ENCODE assay signal across 10 mouse cellular contexts in genomic region chr4:137142316-137142715, GRCm38 (mm10).
DNase-seq lines count a peak whose midpoint lies in the region; ATAC-seq and TF ChIP-seq lines count a peak whose summit lies in the region.
"Had no signal": no experiment of that assay in that cellular context is flagged by ENCODE, and none has a peak within 500 bp of the region (broad histone marks: within the 10 kb centered on the region; RNA-seq: fewer than 3 reads in every experiment).

No protein-coding gene starts in this region.

- H3K9ac ChIP-seq in kidney, postnatal 0 days (ENCODE audit: low read depth, low read length) = no peak overlapping the region
- H3K9ac ChIP-seq in hindbrain, embryonic 16.5 days (ENCODE audit: low read depth, low read length) = no peak overlapping the region; the same call in 1 of the 2 replicates
- H3K9ac ChIP-seq in neural tube, embryonic 14.5 days (replicated peaks; ENCODE audit: low read depth, low read length) = no peak overlapping the region
- H3K9ac ChIP-seq: lung, embryonic 15.5 days had no signal

- no peaks in the 10 kb centered on the region for H3K9me3 ChIP-seq in kidney, postnatal 0 days (replicated peaks; ENCODE audit: low read length)
- no peaks in the 10 kb centered on the region for H3K9me3 ChIP-seq in hindbrain, embryonic 16.5 days (ENCODE audit: control insufficient read depth, low read length)
- no peaks in the 10 kb centered on the region for H3K9me3 ChIP-seq in neural tube, embryonic 14.5 days (ENCODE audit: control insufficient read depth, low read length)
- H3K9me3 ChIP-seq: lung, embryonic 15.5 days had no signal

- WGBS in kidney, postnatal 0 days = 11% methylated on average over 9 of the region's 9 CpGs
- 12% methylated on average over 9 of the region's 9 CpGs for WGBS in hindbrain, embryonic 16.5 days
- 3% methylated on average over 9 of the region's 9 CpGs for WGBS in neural tube, embryonic 14.5 days

- H3K4me3 ChIP-seq in kidney, postnatal 0 days (replicated peaks; ENCODE audit: low read depth, low read length) = no peak overlapping the region
- no peak overlapping the region for H3K4me3 ChIP-seq in hindbrain, embryonic 16.5 days (ENCODE audit: low read length)
- no peak overlapping the region for H3K4me3 ChIP-seq in neural tube, embryonic 14.5 days (ENCODE audit: low read depth, low read length)
- H3K4me3 ChIP-seq: lung, embryonic 15.5 days; myocyte had no signal

- H3K27ac ChIP-seq in kidney, postnatal 0 days = no peak overlapping the region
- no peak overlapping the region for H3K27ac ChIP-seq in hindbrain, embryonic 16.5 days (ENCODE audit: low read depth, low read length)
- H3K27ac ChIP-seq in neural tube, embryonic 14.5 days (ENCODE audit: low read depth, low read length) = peak overlapping the region; percentile 34; the same call in 1 of the 2 replicates
- H3K27ac ChIP-seq: lung, embryonic 15.5 days had no signal

- H3K4me2 ChIP-seq in kidney, postnatal 0 days (ENCODE audit: low read length) = no peak overlapping the region
- no peak overlapping the region for H3K4me2 ChIP-seq in hindbrain, embryonic 16.5 days (ENCODE audit: low read length)
- H3K4me2 ChIP-seq in neural tube, embryonic 14.5 days (ENCODE audit: low read depth, low read length) = no peak overlapping the region
- H3K4me2 ChIP-seq: lung, embryonic 15.5 days had no signal

- peak; percentile 73 for DNase-seq in kidney, postnatal 0 days (ENCODE audit: low spot score)
- no peak for DNase-seq in kidney, adult 11 months
- peak; percentile 62 for DNase-seq in embryo, embryonic 9.5 days (ENCODE audit: extremely low spot score)
- DNase-seq in lung, postnatal 25 days (ENCODE audit: low spot score) = no peak
- DNase-seq in gastrocnemius, adult 18-20 months (ENCODE audit: low spot score) = no peak
- DNase-seq: cerebellum, postnatal 25 days had no signal

- peak; percentile 82 for ATAC-seq in kidney, postnatal 0 days (replicated peaks; ENCODE audit: low FRiP score, low read depth)
- peak; percentile 85 for ATAC-seq in hindbrain, embryonic 16.5 days
- peak; percentile 95 for ATAC-seq in neural tube, embryonic 14.5 days (ENCODE audit: low read depth)

- H3K4me1 ChIP-seq in kidney, postnatal 0 days (replicated peaks; ENCODE audit: insufficient read depth, low read length) = no peaks in the 10 kb centered on the region
- H3K4me1 ChIP-seq in hindbrain, embryonic 16.5 days (ENCODE audit: control insufficient read depth, insufficient read depth, low read depth, low read length) = no peaks in the 10 kb centered on the region; the same call in 1 of the 2 replicates
- peaks cover 10% of the 10 kb centered on the region for H3K4me1 ChIP-seq in neural tube, embryonic 14.5 days (ENCODE audit: control insufficient read depth, insufficient read depth, low read length)
- H3K4me1 ChIP-seq: lung, embryonic 15.5 days had no signal

- H3K36me3 ChIP-seq in kidney, postnatal 0 days (ENCODE audit: insufficient read depth, low read length) = no peaks in the 10 kb centered on the region
- H3K36me3 ChIP-seq in hindbrain, embryonic 16.5 days (ENCODE audit: control insufficient read depth, insufficient read depth, low read length) = no peaks in the 10 kb centered on the region
- no peaks in the 10 kb centered on the region for H3K36me3 ChIP-seq in neural tube, embryonic 14.5 days (ENCODE audit: control insufficient read depth, insufficient read depth, low read length)
- H3K36me3 ChIP-seq: lung, embryonic 15.5 days had no signal

- no peaks in the 10 kb centered on the region for H3K27me3 ChIP-seq in kidney, postnatal 0 days (ENCODE audit: insufficient read depth, low read length)
- no peaks in the 10 kb centered on the region for H3K27me3 ChIP-seq in hindbrain, embryonic 16.5 days (replicated peaks; ENCODE audit: control insufficient read depth, insufficient read depth, low read length)
- H3K27me3 ChIP-seq in neural tube, embryonic 14.5 days (ENCODE audit: control insufficient read depth, insufficient read depth, low read length) = no peaks in the 10 kb centered on the region

- peak; percentile 8; the same call in 1 of the 2 replicates for TF ChIP-seq CTCF in kidney, postnatal 0 days (IDR thresholded peaks at IDR 0.05; ENCODE audit: low read depth)

Comparison
In these comparisons a context has a peak if more than half of its experiments do, and no peak if none do; other contexts are left out.
1. DNase-seq: peak in kidney, postnatal 0 days (single experiment) and embryo, embryonic 9.5 days (single experiment); none in kidney, adult 11 months (single experiment), lung, postnatal 25 days (single experiment) and gastrocnemius, adult 18-20 months (single experiment).
2. Peak in every context shown above with its lines, with median percentiles within 50 percentile points of each other: ATAC-seq.